Mouse (Mus musculus): ENCODE measurements at regions not wholly inside any gene's neighbourhood (a gene's known extent, or its start where the extent isn't known, plus 50 kb on each side); places are given as distances from the start of the nearest gene placed in this dataset.
"Not testable (repeated sequence)": the region's sequence is repeated elsewhere in the genome, so short reads cannot be mapped to it uniquely, and the experiment has no call there.

DNA sequence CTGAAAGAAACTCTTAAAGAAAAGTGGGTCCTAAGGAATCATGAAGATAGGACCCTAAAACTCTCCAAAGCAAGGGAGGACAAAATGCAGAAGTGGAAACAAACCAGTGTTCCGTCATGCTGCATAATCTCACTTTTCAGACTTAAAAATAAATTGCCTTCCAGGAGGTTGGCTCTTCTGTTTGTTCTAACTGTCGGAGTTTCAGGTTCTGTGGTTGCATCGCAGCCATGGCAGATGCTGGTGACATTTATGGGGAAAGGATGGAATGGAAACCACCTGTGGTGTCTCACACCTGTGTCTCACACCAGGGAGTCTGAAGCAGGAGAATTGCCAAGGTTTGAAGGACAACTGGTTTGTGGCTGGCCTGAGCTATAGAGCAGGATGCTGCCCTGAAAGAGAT is 50.9 kb upstream of the Hivep1 start:
- DNase-seq, result no peak

DNA sequence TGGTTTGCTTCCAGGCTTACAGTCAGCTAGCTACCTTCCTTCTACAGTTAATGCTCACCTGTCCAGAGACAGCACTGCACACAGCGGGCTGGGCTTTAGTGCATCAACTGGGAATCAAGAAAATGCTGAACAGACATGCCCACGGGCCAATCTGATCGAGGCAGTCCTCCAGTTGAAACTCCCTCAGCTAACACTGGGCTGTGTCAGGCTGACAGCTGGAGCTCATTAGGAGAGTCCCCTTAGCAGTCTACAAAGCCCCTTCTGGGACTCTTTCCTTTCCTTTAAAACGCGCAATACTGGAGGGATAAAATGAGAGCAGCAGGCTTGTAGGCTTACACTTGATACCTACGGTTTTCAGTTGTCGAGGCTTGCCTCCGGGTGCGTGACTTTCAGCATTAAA is 53.9 kb upstream of the Hivep1 start:
- no peak for DNase-seq

DNA sequence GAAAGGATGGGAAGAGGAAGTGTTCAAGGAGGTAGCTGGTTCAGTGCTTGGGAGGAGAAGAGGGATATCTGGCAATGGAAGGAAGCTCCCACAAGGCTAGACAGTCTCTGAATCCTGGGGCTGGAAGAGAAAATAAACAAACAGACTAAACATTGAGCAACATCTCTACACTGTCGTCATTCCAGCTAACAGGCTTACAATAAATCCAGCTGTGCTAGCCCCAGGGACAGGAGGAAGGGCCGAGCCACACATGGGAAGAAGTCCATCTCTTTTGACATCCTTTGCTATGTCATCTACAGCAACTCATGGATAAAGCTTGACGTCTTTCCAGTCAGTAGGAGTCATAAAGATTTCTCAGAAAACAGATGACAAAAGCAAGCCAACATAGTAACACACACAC is 57.7 kb upstream of the Hivep1 start:
- no peak for DNase-seq

DNA sequence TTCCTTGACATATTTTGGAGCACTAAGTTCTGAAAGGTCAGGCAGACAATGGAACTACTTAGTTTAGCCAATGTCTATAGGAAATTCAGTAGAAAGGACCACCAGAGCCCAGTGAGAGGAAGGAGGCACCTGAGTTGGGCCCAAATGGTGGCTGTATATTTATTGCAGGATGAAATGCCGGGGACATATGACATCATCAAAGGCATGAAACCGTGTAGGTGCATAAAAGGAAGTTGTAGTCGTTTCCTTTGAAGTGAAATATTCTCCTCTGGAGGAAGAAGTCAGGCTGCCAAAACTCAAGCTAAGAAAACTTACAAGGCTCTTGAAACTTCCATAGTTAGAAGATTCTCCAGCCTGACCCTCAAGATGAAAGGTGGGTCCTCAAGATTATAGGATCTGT is 75.9 kb upstream of the Hivep1 start:
- no peak for DNase-seq

DNA sequence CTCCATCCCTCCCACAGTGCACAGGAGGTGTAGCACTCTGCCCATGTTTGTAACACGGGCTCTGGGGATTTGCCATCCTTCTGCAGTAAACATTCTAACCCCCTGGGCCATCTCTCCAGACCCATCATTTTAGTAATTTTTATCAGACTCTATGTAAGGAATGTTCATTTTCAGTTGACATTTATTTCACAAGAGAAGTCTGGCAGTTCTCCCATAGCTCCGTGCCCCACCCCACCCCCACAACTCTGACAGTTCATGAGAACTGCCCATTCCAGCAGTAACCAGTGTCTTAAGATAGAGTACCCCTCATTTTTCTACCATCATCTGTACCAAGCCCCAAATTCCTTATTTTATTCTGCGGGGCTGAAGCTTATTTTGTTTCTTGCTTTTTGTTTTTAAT is 88.9 kb upstream of the Hivep1 start:
- DNase-seq, result no peak

DNA sequence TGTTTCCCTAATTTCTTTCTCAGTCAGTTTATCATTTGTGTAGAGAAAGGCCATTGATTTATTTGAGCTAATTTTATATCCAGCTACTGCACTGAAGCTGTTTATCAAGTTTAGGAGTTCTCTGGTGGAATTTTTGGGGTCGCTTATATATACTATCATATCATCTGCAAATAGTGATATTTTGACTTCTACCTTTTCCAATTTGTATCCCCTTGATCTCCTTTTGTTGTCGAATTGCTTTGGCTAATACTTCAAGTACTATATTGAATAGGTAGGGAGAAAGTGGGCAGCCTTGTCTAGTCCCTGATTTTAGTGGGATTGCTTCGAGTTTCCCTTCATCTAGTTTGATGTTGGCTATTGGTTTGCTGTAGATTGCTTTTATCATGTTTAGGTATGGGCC is 90.9 kb upstream of the Hivep1 start:
- DNase-seq, result not testable (repeated sequence)

DNA sequence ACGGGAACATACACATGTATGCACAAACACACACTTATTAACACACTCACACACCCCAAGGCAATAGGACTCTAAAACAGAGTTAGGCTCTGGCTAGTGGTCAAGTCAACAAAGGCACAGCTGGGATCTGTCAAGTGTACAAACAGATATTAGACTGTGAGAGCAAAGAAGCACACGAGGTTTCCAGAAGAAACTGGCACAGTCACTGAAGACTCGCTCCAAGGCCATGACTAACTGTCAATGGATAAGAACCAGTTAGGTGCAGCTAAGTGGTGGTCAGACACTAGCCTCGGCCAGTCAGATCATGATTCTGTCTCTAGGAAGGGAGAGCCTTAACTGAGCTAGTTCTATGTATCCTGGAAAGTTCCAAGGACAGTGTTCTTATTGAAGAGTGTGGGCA is 93.9 kb upstream of the Hivep1 start:
- peak; percentile 15 for DNase-seq

DNA sequence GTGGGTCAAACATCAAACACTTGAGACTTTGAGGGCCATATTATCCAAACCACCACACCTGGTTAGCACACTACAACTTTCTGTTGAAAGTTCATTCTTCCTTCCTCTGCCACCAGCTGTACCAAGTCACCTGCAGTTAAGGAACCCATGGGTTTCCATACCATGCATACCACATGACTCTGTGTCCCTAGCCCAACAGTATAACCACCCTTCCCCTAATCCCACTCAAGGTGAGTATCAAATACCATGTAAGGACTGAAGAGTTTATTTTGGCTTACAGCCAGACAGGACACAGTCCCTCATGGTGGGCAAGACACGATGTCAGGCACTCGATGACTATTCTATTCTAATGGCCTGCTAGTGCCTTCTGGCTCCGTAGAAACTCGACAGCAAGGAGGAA is 95.9 kb upstream of the Hivep1 start:
- DNase-seq, result no peak

DNA sequence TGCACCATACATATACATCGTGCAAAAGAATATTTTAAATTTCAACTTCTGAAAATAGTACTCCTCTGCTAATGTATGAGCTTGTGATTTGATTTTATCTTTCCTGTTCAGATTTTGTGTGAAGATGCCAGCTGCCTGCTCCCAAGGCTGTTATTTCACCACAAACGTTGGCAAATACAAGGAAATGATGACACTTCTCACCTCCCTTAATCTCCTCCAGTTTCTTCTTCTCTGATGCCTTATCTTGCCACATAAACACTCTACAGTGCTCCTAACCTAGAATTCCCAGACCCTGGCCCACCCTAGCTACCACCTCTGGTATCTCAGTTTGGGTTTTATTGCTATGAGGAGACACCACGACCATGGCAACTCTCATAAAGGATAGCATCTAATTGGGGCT is 96.6 kb upstream of the Hivep1 start:
- no peak for DNase-seq

DNA sequence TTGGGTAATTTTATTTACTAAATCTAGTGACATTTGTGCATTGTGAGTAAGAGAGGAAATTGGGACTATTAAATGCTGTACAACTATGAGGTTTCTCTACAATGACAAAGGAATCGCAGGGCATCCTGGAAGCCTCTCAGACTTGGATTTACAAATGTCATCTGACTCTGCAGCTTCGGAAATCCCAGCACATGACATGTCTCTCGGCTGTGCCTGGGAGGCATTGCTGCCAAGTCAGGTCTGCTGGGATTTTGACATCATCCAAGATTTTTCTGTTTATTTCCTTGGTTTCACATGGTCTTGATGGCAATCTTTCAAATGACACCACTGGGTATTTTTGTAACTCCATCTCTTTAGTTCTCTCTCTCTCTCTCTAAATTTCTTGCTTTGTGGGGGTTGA is 99.4 kb upstream of the Hivep1 start:
- DNase-seq, result no peak

DNA sequence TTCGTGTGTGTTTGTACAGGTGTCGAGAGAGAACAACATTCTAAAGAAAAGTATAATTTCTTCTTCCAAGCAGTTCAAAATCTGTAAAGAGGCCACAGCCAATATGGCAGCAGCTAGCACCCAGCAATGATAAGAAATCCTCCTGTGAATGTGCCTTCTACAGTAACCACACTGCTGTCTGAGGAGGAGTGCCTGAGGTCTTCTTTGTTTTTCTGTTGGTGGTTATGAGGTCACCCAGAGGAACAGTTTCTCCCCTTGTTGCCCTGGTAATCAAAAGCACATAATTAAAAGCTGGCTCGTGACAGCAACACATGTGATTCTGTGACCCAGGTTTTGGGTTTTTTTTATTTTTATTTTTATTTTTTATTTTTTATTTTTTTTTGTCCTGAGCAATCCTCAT is 100.8 kb upstream of the Adtrp start:
- no peak for DNase-seq

DNA sequence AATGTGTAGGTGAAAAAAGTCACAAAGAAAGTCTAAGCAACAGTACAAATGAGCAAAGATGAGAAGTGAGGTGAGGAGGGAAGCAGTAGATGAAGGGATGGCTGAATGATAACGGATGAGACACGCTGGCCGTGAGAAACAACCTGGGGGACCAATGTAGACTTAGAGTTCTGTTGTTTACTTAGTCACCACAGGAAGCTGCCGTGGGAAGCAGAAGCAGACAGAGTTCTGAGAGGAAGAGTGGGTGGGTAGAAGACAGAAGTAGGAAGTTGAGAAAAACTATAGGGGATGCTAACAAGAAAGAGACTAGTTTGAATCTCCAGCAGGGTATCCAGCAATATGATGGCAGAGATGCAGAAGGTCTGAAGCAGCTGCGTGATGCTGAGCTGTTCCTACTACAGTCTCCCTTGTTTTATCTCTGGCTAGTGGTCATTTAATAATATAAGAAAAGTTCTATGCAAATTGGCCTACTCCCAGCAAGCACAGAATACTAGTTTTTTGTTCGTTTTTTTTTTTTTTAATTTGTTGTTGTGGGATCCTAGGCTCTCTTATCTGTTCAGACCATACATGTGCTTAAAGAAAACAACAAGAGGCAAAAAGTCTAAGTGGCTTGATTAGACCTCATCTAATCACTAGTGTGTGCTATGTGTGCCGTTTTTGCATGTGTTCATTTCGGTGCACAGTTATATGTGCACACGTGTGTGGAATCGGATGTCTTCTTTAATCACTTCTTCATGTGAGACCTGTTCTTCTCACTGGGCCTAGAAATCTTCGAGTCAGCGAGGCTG is 85.0 kb upstream of the Adtrp start:
- no peak for DNase-seq

DNA sequence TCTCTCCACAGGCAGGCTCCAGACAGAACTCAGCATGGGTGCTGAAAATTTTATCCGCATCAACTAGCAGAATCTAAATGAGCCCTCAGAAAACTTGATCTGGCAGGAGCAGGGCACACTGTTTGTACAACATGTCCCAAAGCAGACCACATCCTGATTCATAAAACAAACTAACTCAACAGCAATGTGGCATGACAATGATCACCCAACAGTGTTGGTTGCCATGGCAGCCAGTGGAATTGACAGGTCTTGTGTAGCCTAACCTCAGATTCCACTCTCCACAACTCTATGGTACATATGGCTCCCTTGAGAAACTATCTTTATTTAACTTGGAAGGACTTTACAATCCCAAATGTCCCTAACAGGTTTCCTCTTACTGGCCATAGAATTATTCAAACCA is 82.3 kb upstream of the Adtrp start:
- DNase-seq, result no peak

DNA sequence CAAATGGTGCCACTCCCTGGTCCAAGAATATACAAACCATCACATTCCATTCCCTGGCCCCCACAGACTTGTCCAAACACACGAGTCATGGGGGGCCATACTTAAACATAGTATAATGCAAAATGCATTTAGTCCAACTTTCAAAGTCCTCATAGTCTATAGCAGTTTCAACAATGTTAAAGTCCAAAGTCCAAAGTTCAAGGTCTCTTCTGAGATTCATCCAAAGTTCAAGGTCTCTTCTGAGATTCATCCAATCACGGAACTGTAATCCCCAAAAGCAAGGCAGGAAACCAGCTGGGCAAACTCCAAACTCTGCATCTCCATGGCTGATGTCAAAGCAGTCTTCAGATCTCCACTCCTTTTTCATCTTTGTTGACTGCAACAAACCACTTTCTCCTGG is 78.4 kb upstream of the Adtrp start:
- not testable (repeated sequence) for DNase-seq

DNA sequence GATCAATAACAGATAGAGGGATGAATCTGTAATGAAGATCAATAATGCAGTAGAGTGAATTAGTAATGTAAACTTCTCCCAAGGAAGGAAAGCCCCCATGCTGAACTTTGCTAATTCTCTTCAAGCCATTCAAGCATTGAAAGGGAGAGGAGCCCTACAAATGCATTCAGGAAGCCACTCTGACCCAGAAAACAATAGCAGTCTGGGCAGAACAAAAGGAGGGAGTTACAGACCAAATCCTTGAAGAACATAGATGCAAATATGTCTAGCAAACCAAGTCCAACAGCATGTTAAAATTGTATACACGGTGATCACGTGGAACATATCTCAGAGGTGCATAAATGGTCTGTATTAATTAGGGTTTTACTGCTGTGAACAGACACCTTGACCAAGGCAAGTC is 77.7 kb upstream of the Adtrp start:
- DNase-seq, result no peak

DNA sequence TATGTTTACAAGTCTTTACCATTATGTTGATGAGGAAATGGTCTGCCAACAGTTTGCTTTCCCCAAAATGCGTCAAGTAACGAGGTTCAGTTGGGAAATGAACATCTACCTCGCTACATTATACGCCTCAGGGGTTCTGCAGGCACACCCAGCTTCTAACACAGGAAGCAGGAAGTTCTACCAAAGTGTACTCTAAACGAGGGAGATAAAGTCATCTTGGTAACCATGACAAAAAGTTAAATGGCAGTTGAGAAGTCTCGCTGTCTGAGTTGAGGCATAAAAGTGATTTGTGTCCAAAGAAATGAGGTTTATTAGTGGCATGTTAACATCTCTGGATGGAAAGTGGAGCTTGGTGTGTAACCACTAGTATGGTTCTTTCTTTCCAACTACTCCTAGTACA is 73.7 kb upstream of the Adtrp start:
- no peak for DNase-seq

DNA sequence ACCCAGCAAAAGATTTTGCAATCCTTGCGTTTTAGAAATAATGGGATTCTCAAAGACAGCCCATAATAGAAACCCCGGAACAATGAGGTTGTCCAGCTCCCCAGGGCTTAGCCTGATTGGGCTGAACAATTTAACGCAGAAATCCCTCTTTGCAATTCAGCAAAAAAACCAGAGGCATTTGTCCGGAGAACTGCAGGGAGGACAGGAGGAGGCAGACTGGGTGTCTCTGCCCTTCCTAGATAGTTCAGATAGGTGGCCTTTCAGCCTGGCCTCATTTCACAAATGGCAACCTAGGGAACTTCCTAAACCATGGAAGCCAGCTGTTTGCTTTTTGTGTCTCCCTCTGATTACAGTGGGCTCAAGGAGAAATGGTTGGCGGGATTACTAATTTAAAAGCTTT is 71.0 kb upstream of the Adtrp start:
- no peak for DNase-seq

DNA sequence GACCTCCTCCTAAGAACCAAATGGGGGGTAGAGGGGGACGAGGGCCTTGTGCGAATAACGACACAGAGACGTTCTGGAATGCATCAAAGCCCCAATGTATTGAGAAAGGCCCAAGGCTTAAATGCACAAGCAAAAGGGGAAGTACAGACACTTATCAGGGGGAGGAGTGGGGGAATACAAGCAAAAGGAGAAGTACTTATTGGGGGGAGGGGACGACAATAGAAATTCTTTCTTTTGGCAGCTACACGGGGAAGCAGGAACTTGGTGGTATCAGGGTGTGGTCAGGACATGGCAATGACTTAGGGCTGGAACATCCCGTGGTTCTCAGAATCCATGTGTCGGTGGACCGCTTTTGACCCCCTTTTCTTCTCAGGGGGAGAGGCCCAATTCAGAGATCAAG is 68.3 kb upstream of the Adtrp start:
- DNase-seq, result not testable (repeated sequence)

DNA sequence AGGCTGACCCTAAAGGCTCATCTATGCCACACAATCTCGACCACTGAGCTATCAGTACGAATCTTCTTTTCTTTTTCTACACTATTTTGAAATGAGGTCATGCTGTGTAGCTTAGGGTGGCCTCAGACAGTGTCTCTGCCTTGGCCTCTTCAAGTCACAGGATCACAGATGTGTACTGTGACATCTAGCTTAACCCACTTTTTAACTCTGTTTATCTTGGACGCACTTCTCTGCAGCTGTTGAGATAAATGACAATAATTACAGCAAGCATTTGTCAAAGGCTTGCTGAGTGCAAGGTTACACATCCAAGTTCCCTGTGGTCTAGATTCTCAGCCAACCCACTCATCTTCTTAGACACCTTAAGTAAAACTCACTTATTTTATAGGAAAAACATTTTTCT is 63.3 kb upstream of the Adtrp start:
- peak; percentile 27 for DNase-seq

DNA sequence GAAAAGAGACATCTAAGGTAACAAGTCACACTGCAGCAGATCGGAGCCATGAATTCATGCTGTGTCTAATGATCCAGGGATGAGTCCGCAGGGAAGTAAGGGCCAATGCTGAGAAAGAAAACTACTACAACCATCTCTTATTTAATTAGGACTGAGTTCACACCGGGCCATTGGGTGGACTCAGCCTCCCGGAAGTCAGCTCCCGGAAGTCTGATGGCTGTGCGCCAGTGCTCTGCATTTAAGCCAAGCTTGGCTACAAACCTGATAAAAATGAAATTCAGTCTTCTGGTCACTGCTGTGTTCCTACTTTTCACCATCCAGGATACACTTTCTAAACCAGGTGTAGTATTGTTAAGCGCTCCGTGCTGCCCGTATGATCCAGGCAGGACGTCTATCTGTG is 62.8 kb upstream of the Adtrp start:
- DNase-seq, result peak; percentile 28

DNA sequence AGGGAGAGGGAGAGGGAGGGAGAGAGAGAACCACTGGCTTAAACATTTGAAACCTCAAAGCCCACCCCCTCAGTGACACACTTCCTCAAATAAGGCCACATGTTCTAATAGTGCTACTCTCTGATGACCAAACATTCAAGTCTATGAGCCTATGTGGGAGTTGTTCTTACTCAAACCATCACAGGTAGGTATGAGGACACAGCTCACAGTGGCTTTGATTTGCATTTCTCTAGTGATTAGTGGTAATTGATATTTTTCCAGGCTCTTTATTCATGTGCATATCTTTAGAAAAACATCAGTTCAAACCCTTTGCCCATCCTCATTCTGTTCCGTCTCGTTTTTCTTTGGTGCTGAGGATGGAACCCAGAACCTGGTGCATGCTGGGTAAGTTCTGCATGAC is 59.5 kb upstream of the Adtrp start:
- DNase-seq, result no peak

DNA sequence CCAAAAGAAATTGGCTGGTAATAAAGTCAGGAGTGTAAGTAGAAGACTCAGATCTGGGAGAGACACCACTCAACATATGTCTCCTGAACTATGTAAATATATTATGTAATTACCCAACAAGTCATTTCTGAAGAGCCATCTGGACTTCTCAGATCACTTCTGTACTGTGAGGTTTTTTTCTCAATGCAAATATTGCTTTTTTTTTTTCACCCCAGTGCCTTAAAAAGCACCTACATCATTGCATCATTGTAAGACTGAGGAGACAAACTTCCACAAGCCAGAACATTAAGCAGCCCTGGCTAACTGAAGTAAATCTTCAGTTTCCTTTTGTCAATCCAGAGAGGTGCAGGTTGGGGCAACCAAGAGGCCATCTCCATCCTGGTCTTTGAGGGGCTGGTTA is 55.8 kb upstream of the Adtrp start:
- DNase-seq, result no peak

DNA sequence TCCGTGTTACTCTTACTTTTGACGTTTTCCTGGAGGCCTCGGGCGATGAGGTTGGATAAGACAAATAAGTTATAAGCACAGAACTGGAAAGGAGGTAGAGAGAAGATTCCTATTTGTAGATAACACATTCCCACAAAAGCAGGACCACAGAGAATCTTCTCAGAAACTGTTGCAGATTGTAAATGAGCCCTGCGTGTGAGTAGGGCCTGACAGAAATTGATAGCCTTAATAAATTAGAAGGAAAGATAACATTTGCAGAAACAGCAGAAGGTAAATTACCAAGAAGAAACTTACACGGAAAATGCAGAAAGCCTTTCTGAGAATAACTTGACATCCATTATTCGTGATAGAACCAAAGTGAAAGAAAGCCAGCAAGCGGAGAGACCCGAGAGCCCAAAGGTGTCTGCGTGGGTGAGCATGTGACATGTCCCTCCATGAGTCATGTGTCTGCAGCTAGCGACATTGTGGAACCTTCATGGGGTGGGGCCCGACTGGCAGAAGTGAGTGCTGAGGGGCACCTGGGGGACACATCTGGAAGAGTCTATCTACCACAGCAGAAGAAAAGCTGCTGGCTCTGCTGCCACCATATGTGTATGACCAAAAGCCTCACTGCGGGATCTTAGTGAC is 52.5 kb upstream of the Adtrp start:
- no peak for DNase-seq

DNA sequence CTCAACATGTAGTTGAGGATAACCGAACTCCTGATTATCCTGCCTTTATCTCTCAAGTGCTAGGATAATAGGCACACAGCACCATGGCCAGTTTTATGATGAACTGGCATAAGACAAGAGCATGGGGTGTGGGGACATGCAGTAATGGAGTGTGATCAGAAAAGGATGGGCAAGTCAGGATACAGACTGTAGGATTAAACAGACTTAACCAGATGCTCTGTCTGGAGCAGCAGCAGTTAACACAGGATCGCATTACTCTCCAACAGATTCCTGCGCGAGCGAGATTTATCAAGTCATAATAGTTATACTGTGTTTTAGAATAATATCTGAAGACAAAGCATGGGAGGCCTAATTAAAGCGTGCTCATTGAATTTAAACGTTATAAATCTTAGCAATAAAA is 51.8 kb upstream of the Adtrp start:
- no peak for DNase-seq

Data from kidney, adult 9 months (tissue).